Mouse (Mus musculus) E14TG2a.4 (cell line): Measurements from ENCODE around the gene Kcnab1.

ENCODE experiments used
- CTCF ChIP-seq: conservative IDR thresholded peaks from 2 replicates; pipeline ENCODE4 v1.5.1; 2014; ENCODE audit warnings: low read length
- NANOG ChIP-seq: IDR thresholded peaks from 2 replicates; pipeline ENCODE4 v1.6.1; 2014; ENCODE audit warnings: borderline replicate concordance, low read length, mixed read lengths
- POU5F1 ChIP-seq: IDR thresholded peaks from 2 replicates; pipeline ENCODE4 v1.6.1; 2014; ENCODE audit warnings: low read length, borderline replicate concordance

DNA sequence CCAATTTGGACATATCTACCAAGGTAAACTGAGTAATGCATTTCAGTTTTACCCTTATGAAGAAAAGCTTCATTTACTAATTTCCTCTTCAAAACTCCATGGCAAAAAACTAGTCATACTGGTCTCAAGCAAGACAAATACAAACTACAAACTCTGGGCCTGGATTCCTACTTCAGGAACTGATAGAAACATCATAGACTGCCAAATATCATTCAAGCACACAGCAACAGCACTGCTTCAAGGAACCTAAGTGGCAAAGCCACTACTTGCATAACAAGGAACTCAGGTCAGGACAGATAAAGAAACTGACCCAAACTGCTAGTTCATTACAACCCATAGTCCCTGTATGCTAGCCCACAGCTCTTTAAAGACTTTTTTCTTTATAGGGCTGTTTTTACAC lies 269.5 kb downstream of the Kcnab1 start:
- TF ChIP-seq CTCF (no peak), NANOG (no peak), POU5F1 (no peak)
